Mouse (Mus musculus): Measurements from ENCODE around the gene Casz1. TPM values are rescaled to one million over a fixed set of nuclear protein-coding genes. Genes with fewer than 3 reads are reported as not detected.
A peak's percentile ranks its signal among the peaks of the same experiment; 100 is the strongest.

Gene Casz1
- total and polyA plus RNA-seq, 3 experiments: 21.2 to 47.0 (median 42.5) TPM

GRCm38 (mm10) chr4:148885921-148886540, 81.8 kb downstream of the Casz1 start:
- Histone ChIP-seq H3K4me3 (no peak overlapping the region), H3K36me3 (ENCODE audit: control insufficient read depth, insufficient read depth, low read length) (no peaks in the 10 kb centered on the region), H3K9ac (ENCODE audit: low read depth, low read length) (no peak overlapping the region), H3K27ac (no peak overlapping the region), H3K79me2 (replicated peaks; ENCODE audit: control insufficient read depth, insufficient read depth, low read length) (no peaks in the 10 kb centered on the region; the same call in 1 of the 2 replicates), H3K27me3 (ENCODE audit: control insufficient read depth, insufficient read depth, low read length) (no peaks in the 10 kb centered on the region), H3K4me1 (ENCODE audit: control insufficient read depth, insufficient read depth, low read length) (peaks cover 9% of the 10 kb centered on the region)
- 82% methylated on average over 9 of the region's 9 CpGs for WGBS
- no peak for DNase-seq
- TF ChIP-seq EP300 (IDR thresholded peaks at IDR 0.05; ENCODE audit: insufficient read depth, low read depth, low read length) (no peak), POLR2A (IDR thresholded peaks at IDR 0.05; ENCODE audit: insufficient read depth, low read depth, low read length) (no peak), CTCF (IDR thresholded peaks at IDR 0.05) (no peak)
- intact Hi-C loops (cut with DNase I): no loop called here

GRCm38 (mm10) chr4:148888229-148888628, 84.0 kb downstream of the Casz1 start:
- H3K27ac ChIP-seq: no peak overlapping the region
- no peak overlapping the region for H3K9ac ChIP-seq (ENCODE audit: low read depth, low read length)
- TF ChIP-seq POLR2A (IDR thresholded peaks at IDR 0.05; ENCODE audit: insufficient read depth, low read depth, low read length) (no peak), CTCF (IDR thresholded peaks at IDR 0.05) (no peak), EP300 (IDR thresholded peaks at IDR 0.05; ENCODE audit: insufficient read depth, low read depth, low read length) (no peak)
- H3K36me3 ChIP-seq (ENCODE audit: control insufficient read depth, insufficient read depth, low read length): no peaks in the 10 kb centered on the region
- no peak overlapping the region for H3K4me3 ChIP-seq
- H3K4me1 ChIP-seq (ENCODE audit: control insufficient read depth, insufficient read depth, low read length): peaks cover 3% of the 10 kb centered on the region; the same call in 1 of the 2 replicates
- WGBS: 79% methylated on average over 8 of the region's 8 CpGs
- no peaks in the 10 kb centered on the region for H3K27me3 ChIP-seq (ENCODE audit: control insufficient read depth, insufficient read depth, low read length)
- intact Hi-C loops (cut with DNase I): no loop called here
- DNase-seq: no peak
- no peaks in the 10 kb centered on the region; the same call in 1 of the 2 replicates for H3K79me2 ChIP-seq (replicated peaks; ENCODE audit: control insufficient read depth, insufficient read depth, low read length)

GRCm38 (mm10) chr4:148889011-148889410, 84.8 kb downstream of the Casz1 start:
- H3K27ac ChIP-seq: no peak overlapping the region
- H3K9ac ChIP-seq (ENCODE audit: low read depth, low read length): no peak overlapping the region
- no peaks in the 10 kb centered on the region for H3K27me3 ChIP-seq (ENCODE audit: control insufficient read depth, insufficient read depth, low read length)
- WGBS: 76% methylated on average over 6 of the region's 6 CpGs
- H3K36me3 ChIP-seq (ENCODE audit: control insufficient read depth, insufficient read depth, low read length): no peaks in the 10 kb centered on the region
- intact Hi-C loops (cut with DNase I): no loop called here
- peaks cover 3% of the 10 kb centered on the region; the same call in 1 of the 2 replicates for H3K4me1 ChIP-seq (ENCODE audit: control insufficient read depth, insufficient read depth, low read length)
- H3K4me3 ChIP-seq: no peak overlapping the region
- no peaks in the 10 kb centered on the region; the same call in 1 of the 2 replicates for H3K79me2 ChIP-seq (replicated peaks; ENCODE audit: control insufficient read depth, insufficient read depth, low read length)
- DNase-seq: no peak
- no peak for TF ChIP-seq CTCF (IDR thresholded peaks at IDR 0.05)
- TF ChIP-seq EP300 (IDR thresholded peaks at IDR 0.05; ENCODE audit: insufficient read depth, low read depth, low read length): no peak
- TF ChIP-seq POLR2A (IDR thresholded peaks at IDR 0.05; ENCODE audit: insufficient read depth, low read depth, low read length): no peak

DNA sequence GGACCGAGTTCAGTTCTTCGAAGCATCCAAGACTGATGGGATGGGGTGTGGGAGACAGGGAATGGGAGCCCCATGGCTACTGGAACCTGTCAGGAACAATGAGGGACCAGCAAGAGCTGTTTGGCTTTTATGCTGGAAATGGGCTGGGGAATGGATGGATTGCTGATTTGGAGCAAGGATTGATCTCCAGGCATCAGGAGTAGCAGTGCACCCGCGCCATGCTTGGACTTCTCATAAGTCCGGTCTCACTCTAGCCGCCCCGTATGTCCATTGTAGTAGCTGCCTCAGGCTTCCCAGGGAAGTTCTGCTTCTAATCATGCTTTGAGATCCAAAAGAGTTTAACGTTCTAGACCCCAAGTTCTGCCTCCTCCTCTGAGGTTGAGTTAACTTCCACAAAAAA, 86.2 kb downstream of the Casz1 start:
- no peaks in the 10 kb centered on the region for H3K4me1 ChIP-seq (ENCODE audit: control insufficient read depth, insufficient read depth, low read length)
- intact Hi-C loops (cut with DNase I): no loop called here
- no peak overlapping the region for H3K4me3 ChIP-seq
- H3K9ac ChIP-seq (ENCODE audit: low read depth, low read length): no peak overlapping the region; the same call in 1 of the 2 replicates
- no peak for DNase-seq
- no peaks in the 10 kb centered on the region; the same call in 1 of the 2 replicates for H3K79me2 ChIP-seq (replicated peaks; ENCODE audit: control insufficient read depth, insufficient read depth, low read length)
- H3K27ac ChIP-seq: no peak overlapping the region; the same call in 1 of the 2 replicates
- 87% methylated on average over 8 of the region's 8 CpGs for WGBS
- H3K36me3 ChIP-seq (ENCODE audit: control insufficient read depth, insufficient read depth, low read length): no peaks in the 10 kb centered on the region
- H3K27me3 ChIP-seq (ENCODE audit: control insufficient read depth, insufficient read depth, low read length): no peaks in the 10 kb centered on the region
- TF ChIP-seq EP300 (IDR thresholded peaks at IDR 0.05; ENCODE audit: insufficient read depth, low read depth, low read length): no peak

GRCm38 (mm10) chr4:148890892-148891838, 86.9 kb downstream of the Casz1 start:
- no peaks in the 10 kb centered on the region for H3K27me3 ChIP-seq (ENCODE audit: control insufficient read depth, insufficient read depth, low read length)
- no peaks in the 10 kb centered on the region; the same call in 1 of the 2 replicates for H3K79me2 ChIP-seq (replicated peaks; ENCODE audit: control insufficient read depth, insufficient read depth, low read length)
- no peak for TF ChIP-seq EP300 (IDR thresholded peaks at IDR 0.05; ENCODE audit: insufficient read depth, low read depth, low read length)
- TF ChIP-seq POLR2A (IDR thresholded peaks at IDR 0.05; ENCODE audit: insufficient read depth, low read depth, low read length): no peak
- no peak for DNase-seq
- H3K9ac ChIP-seq (ENCODE audit: low read depth, low read length): peak overlapping the region; percentile 59
- intact Hi-C loops (cut with DNase I): no loop called here
- H3K27ac ChIP-seq: peak overlapping the region; percentile 28; the same call in 1 of the 2 replicates
- no peaks in the 10 kb centered on the region for H3K36me3 ChIP-seq (ENCODE audit: control insufficient read depth, insufficient read depth, low read length)
- peak overlapping the region; percentile 15; the same call in 1 of the 2 replicates for H3K4me3 ChIP-seq
- H3K4me1 ChIP-seq (ENCODE audit: control insufficient read depth, insufficient read depth, low read length): no peaks in the 10 kb centered on the region
- 30% methylated on average over 52 of the region's 52 CpGs for WGBS

Data from heart, adult 2 months (tissue).